7 mouse cellular contexts compared by ENCODE assay signal in genomic region chr6:4397695-4398598, GRCm38 (mm10).
DNase-seq lines count a peak whose midpoint lies in the region; ATAC-seq lines count a peak whose summit lies in the region.

No protein-coding gene starts in this region.

- no peak overlapping the region for H3K4me3 ChIP-seq in neural tube, embryonic 11.5 days (ENCODE audit: low read depth, low read length)
- no peak overlapping the region for H3K4me3 ChIP-seq in hindbrain, embryonic 14.5 days (replicated peaks; ENCODE audit: low read length)
- no peak overlapping the region for H3K4me3 ChIP-seq in midbrain, embryonic 12.5 days

- no peaks in the 10 kb centered on the region for H3K36me3 ChIP-seq in neural tube, embryonic 11.5 days (ENCODE audit: control insufficient read depth, insufficient read depth, low read length)
- H3K36me3 ChIP-seq in hindbrain, embryonic 14.5 days (replicated peaks; ENCODE audit: control insufficient read depth, insufficient read depth): no peaks in the 10 kb centered on the region
- H3K36me3 ChIP-seq in midbrain, embryonic 12.5 days: no peaks in the 10 kb centered on the region

- H3K4me1 ChIP-seq in neural tube, embryonic 11.5 days (ENCODE audit: control insufficient read depth, insufficient read depth, low read length): peaks cover 13% of the 10 kb centered on the region
- peaks cover 10% of the 10 kb centered on the region for H3K4me1 ChIP-seq in hindbrain, embryonic 14.5 days (replicated peaks; ENCODE audit: control insufficient read depth, insufficient read depth, low read length)
- H3K4me1 ChIP-seq in midbrain, embryonic 12.5 days: peaks cover 11% of the 10 kb centered on the region; the same call in 1 of the 2 replicates

- no peak overlapping the region for H3K4me2 ChIP-seq in neural tube, embryonic 11.5 days (ENCODE audit: low read depth)
- H3K4me2 ChIP-seq in hindbrain, embryonic 14.5 days (replicated peaks): peak overlapping the region; percentile 36
- peak overlapping the region; percentile 36 for H3K4me2 ChIP-seq in midbrain, embryonic 12.5 days (replicated peaks)

- peak; percentile 72 for DNase-seq in neural tube, embryonic 11.5 days (ENCODE audit: low spot score)
- no peak for DNase-seq in neural tube, embryonic 10.5 days (ENCODE audit: extremely low spot score, low spot score)
- DNase-seq in hindbrain, embryonic 14.5 days (ENCODE audit: low spot score): peak; percentile 63
- peak; percentile 11 to 33 for DNase-seq in thymus, postnatal 36 days
- no peak for DNase-seq in ovary, postnatal 10 days (ENCODE audit: low spot score)
- no peak for DNase-seq in urinary bladder, postnatal 4 days (ENCODE audit: low spot score in 2 of 2)

- H3K27me3 ChIP-seq in neural tube, embryonic 11.5 days (ENCODE audit: control insufficient read depth, insufficient read depth, low read length): no peaks in the 10 kb centered on the region
- no peaks in the 10 kb centered on the region for H3K27me3 ChIP-seq in hindbrain, embryonic 14.5 days (ENCODE audit: control insufficient read depth, insufficient read depth, low read length)
- no peaks in the 10 kb centered on the region for H3K27me3 ChIP-seq in midbrain, embryonic 12.5 days

- no peak overlapping the region for H3K27ac ChIP-seq in neural tube, embryonic 11.5 days (ENCODE audit: low read depth, low read length)
- H3K27ac ChIP-seq in hindbrain, embryonic 14.5 days: no peak overlapping the region
- H3K27ac ChIP-seq in midbrain, embryonic 12.5 days (replicated peaks): no peak overlapping the region

- 49% methylated on average over 16 of the region's 16 CpGs for WGBS in neural tube, embryonic 11.5 days
- WGBS in hindbrain, embryonic 14.5 days: 32% methylated on average over 16 of the region's 16 CpGs
- WGBS in midbrain, embryonic 12.5 days: 51% methylated on average over 16 of the region's 16 CpGs

- peak; percentile 48 for ATAC-seq in neural tube, embryonic 11.5 days (ENCODE audit: insufficient read depth, low FRiP score, low TSS enrichment)
- peak; percentile 35; the same call in 1 of the 2 replicates for ATAC-seq in hindbrain, embryonic 14.5 days (ENCODE audit: low FRiP score)
- ATAC-seq in midbrain, embryonic 12.5 days (ENCODE audit: low FRiP score, low read depth): peak; percentile 66

- no peak overlapping the region for H3K9ac ChIP-seq in neural tube, embryonic 11.5 days (ENCODE audit: low read length)
- 0 out of 2 replicates have a peak overlapping the region, but pooled peaks have one; percentile 8 for H3K9ac ChIP-seq in hindbrain, embryonic 14.5 days
- H3K9ac ChIP-seq in midbrain, embryonic 12.5 days (replicated peaks): no peak overlapping the region

- H3K9me3 ChIP-seq in neural tube, embryonic 11.5 days (ENCODE audit: control insufficient read depth, low read length): no peaks in the 10 kb centered on the region
- no peaks in the 10 kb centered on the region for H3K9me3 ChIP-seq in hindbrain, embryonic 14.5 days (ENCODE audit: control insufficient read depth, low read length)
- H3K9me3 ChIP-seq in midbrain, embryonic 12.5 days: no peaks in the 10 kb centered on the region

Comparison
In these comparisons a context has a peak if more than half of its experiments do, and no peak if none do; other contexts are left out.
1. DNase-seq: peak in neural tube, embryonic 11.5 days (single experiment), hindbrain, embryonic 14.5 days (single experiment) and thymus, postnatal 36 days (2 of 2); none in neural tube, embryonic 10.5 days (single experiment), ovary, postnatal 10 days (single experiment) and urinary bladder, postnatal 4 days (0 of 2).
2. Peak in every context shown above with its lines, with median percentiles within 50 percentile points of each other: ATAC-seq.